Mouse (Mus musculus) stomach, postnatal 0 days (tissue): ENCODE measurements around the gene Smok3b.

ENCODE experiments used
- CTCF ChIP-seq: IDR thresholded peaks from 2 replicates; pipeline ENCODE4 v1.5.1; 2016; ENCODE audit warnings: antibody characterized with exemption, low read depth, mild to moderate bottlenecking, moderate library complexity
- EP300 ChIP-seq: optimal IDR thresholded peaks from 2 replicates; pipeline ENCODE3; 2016; ENCODE audit warnings: antibody characterized with exemption

- TF ChIP-seq CTCF (no peak), EP300 (no peak)
Observed at GRCm38 (mm10) chr5:138085421-138085911, 64.2 kb downstream of the Smok3b start.
